Mouse (Mus musculus) hindbrain, embryonic 13.5 days (tissue): Measurements from ENCODE around the gene Adgrb2. TPM values are rescaled to one million over a fixed set of nuclear protein-coding genes. Genes with fewer than 3 reads are reported as not detected.

Source experiments
- ATAC-seq: fragments of 200-750 bp; cut with Nextera tagmentation; 2 replicates; pipeline ENCODE4 v1.8.0; 2017; ENCODE audit warnings: moderate TSS enrichment; ENCODE audit not compliant: low FRiP score
- H3K27ac ChIP-seq: fragments of 300-500 bp; sonication (generic); 2 replicates; pipeline ENCODE4 v1.5.1; 2015; ENCODE audit warnings: inconsistent platforms, mild to moderate bottlenecking, moderate library complexity
- H3K27me3 ChIP-seq: fragments of 300-500 bp; sonication (generic); 2 replicates; pipeline ENCODE4 v1.6.1; 2015; ENCODE audit warnings: mild to moderate bottlenecking, inconsistent platforms
- H3K36me3 ChIP-seq: fragments of 300-500 bp; sonication (generic); 2 replicates; pipeline ENCODE4 v1.6.1; 2015; ENCODE audit warnings: mild to moderate bottlenecking, inconsistent platforms
- H3K4me1 ChIP-seq: fragments of 300-500 bp; sonication (generic); replicated peaks from 2 replicates; pipeline ENCODE4 v1.6.1; 2015; ENCODE audit warnings: inconsistent platforms
- H3K4me2 ChIP-seq: fragments of 300-500 bp; sonication (generic); 2 replicates; pipeline ENCODE4 v1.6.1; 2015; ENCODE audit warnings: inconsistent platforms, mild to moderate bottlenecking, moderate library complexity
- H3K4me3 ChIP-seq: fragments of 300-500 bp; sonication (generic); 2 replicates; pipeline ENCODE4 v1.5.1; 2015; ENCODE audit warnings: mild to moderate bottlenecking, inconsistent platforms
- H3K9ac ChIP-seq: fragments of 300-500 bp; sonication (generic); 2 replicates; pipeline ENCODE4 v1.6.1; 2015; ENCODE audit warnings: mild to moderate bottlenecking, inconsistent platforms
- H3K9me3 ChIP-seq: fragments of 300-500 bp; sonication (generic); 2 replicates; pipeline ENCODE4 v1.6.1; 2016; ENCODE audit warnings: inconsistent platforms
- WGBS: fragments of 180-500 bp; shearing (Covaris S2); methylation state at CpG from one replicate; pipeline ENCODE4 v1.1.7; 2015; 5-methylcytosine and 5-hydroxymethylcytosine counted together
- polyA plus RNA-seq: library from polyadenylated mRNA; unstranded; fragments of >200 nt; fragmentation: Nextera tagmentation; extraction: Ambion mirVana; gene quantifications from 2 replicates; pipeline ENCODE4 v1.2.1, GENCODE M21; 2015

Gene Adgrb2
- 9.3 and 11.3 TPM in 2 replicates for polyA plus RNA-seq

DNA sequence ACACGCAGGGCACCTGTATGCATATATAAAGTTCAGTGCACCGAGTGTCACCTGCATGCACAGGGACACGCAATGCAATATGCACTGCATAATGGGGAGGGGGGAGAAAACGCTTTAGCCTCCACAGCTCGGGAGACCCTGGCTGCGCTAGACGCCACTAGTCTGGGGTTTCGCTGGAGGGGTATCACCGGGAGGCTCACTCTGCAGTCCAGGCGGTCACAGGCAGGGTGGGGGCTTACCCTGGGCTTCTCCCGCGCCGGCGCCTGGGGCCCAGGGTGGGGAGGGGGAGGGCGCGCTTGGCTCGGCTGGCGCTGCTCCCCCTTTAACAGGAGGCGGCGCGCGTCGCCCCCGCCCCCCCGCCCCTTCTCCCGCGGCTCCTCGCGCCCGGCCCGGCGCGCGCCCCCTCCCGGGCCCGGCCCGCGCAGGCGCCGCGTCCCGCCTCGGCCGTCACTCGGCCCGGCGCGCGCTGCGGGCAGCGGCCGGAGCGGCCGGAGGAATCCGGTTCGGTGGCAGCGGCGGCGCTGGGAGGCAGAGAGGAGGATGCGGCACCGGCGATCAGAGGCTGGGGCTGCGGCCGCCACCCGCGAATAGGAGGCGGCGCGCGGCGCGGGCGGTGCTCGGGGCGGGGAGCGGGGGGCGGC lies at the start of gene Adgrb2:
Gene Adgrb2 (plus strand): TSS at position 450 of the 641 bp plus-strand sequence.
- under 1% methylated on average over 31 of the region's 77 CpGs for WGBS
- Histone ChIP-seq H3K9ac (peak within 1 kb of the TSS; percentile 93), H3K36me3 (no peaks in the 10 kb centered on the region), H3K4me2 (peak within 1 kb of the TSS; percentile 86), H3K27ac (peak within 1 kb of the TSS; percentile 84), H3K27me3 (peaks cover 40% of the 10 kb centered on the region), H3K4me3 (peak within 1 kb of the TSS; percentile 83), H3K4me1 (peaks cover 73% of the 10 kb centered on the region), H3K9me3 (no peaks in the 10 kb centered on the region)
- ATAC-seq, result peak; percentile 11

DNA sequence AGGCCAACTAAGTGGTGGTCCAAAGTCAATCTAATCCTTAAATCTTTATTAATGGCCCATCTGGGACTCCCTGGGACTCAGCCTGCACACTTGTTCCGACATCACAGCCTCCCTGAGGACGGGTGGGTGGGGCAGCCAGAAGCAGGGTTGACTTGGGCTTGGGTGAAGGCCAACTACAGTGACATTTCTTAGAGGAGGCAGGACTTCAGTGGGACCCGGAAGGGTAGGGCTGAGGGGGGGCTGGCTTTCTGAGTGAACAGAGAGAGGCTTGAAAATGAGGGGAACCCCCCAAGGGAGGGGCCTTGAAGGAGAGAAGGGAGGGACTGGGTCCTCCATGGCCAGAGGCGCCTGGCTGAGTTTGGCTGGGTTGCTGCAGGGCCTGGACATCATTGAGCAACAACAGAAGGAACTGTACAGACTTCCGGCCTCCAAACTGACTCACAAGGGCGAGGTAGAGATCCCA lies 33.3 kb upstream of the Adgrb2 start:
- H3K9me3 ChIP-seq, result no peaks in the 10 kb centered on the region
- no peak overlapping the region for H3K4me2 ChIP-seq
- H3K4me1 ChIP-seq, result peaks cover 16% of the 10 kb centered on the region; the same call in 1 of the 2 replicates
- no peak overlapping the region for H3K27ac ChIP-seq
- ATAC-seq, result no peak
- H3K9ac ChIP-seq, result no peak overlapping the region
- H3K36me3 ChIP-seq, result no peaks in the 10 kb centered on the region
- H3K27me3 ChIP-seq, result peaks cover 22% of the 10 kb centered on the region
- no peak overlapping the region for H3K4me3 ChIP-seq
- WGBS, result 72% methylated on average over 6 of the region's 6 CpGs

DNA sequence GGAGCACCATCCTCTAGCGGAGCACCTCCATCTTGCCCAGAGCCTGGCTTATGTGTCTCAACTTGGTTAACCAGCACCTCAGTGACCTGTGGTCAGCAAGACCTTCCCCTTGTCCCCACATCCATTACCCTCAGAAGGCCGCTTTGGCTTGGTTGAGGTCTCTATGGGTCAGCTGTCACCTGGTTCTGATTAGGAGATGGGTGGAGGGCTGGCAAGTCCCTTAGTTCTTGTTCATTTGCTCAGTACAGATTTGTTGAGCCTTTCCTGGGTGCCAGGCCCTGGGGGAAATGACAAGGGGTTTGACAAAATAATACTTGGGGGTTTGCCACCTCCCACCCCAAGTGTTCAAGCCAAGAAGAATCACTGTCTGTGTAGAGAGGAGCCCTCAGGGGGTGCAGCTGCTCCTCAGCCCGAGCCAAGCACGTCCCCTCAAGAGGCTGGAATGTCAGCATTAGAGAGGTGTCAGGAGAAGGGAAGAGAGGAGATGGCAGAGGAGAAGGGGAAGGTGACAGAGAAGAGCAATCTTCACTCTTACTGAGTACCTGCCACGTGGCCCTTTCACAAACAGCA lies 32.3 kb upstream of the Adgrb2 start:
- Histone ChIP-seq H3K27ac (no peak overlapping the region), H3K9ac (no peak overlapping the region), H3K4me3 (no peak overlapping the region), H3K9me3 (no peaks in the 10 kb centered on the region), H3K4me1 (peaks cover 16% of the 10 kb centered on the region; the same call in 1 of the 2 replicates), H3K27me3 (peaks cover 28% of the 10 kb centered on the region), H3K36me3 (no peaks in the 10 kb centered on the region), H3K4me2 (no peak overlapping the region)
- WGBS, result 60% methylated on average over 5 of the region's 5 CpGs
- no peak for ATAC-seq

DNA sequence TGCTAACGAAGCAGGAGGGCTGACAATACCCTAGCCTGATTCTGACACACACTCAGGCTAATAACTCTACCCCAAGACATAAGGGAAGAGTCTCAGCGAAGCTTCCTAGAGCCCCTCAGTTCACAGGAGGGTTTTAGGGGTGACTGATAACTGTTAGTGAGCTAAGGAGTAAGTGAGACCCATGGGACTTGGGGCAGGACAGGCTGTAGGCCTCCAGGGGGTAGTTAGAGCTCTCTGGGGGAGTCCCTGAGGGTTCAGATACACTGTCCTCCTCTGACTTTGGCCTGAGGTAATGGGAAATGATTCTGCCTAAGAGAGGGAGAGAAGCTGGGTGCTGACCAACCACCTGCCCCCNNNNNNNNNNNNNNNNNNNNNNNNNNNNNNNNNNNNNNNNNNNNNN lies 30.1 kb upstream of the Adgrb2 start:
- 58% methylated on average over 2 of the region's 2 CpGs for WGBS

DNA sequence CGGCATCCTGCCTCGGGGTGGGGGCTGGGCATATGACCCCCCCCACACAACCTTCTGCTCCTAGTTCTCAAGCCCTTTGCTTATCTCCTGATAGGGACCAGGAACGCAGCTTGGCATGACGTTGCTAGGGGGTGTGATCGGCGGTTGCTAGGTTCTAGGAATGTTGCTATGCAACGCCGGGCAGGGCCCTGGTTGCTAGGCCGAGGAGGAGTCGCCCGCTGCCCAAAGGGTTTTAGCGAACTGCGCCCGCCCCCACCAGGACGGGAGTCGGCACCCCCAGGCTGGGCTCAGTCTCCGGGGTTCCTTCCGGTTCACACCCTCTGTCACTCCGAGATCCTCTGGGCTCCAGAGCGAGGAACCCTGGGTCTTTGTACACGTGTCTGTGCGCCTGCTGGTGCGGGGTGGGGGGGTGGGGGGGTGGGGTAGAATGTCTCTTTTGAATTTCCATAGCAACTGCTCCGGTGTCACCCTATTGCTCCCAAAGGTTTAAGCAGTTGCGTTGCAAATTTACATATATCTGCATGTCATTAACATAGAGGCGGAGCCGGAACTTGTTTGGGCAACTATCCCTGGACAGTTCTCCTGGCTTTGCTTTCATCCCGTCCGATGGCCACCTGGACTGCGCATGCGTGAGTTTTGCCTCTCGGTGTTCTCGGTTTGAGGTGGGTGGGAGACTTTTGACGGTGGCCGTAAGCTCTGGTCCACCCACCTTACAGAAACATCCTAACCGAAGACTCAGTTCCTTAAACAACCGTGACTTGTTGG lies 24.3 kb upstream of the Adgrb2 start:
- Histone ChIP-seq H3K36me3 (no peaks in the 10 kb centered on the region), H3K9me3 (no peaks in the 10 kb centered on the region), H3K4me2 (peak overlapping the region; percentile 93), H3K9ac (peak overlapping the region; percentile 69), H3K27ac (peak overlapping the region; percentile 87), H3K4me3 (peak overlapping the region; percentile 44), H3K4me1 (peaks cover 30% of the 10 kb centered on the region), H3K27me3 (peaks cover 12% of the 10 kb centered on the region; the same call in 1 of the 2 replicates)
- peak; percentile 85 for ATAC-seq
- WGBS, result 1% methylated on average over 37 of the region's 37 CpGs

More for the DNA sequence above, 30.1 kb upstream of the Adgrb2 start:
- Histone ChIP-seq H3K27me3 (peaks cover 20% of the 10 kb centered on the region), H3K9ac (no peak overlapping the region), H3K4me1 (peaks cover 17% of the 10 kb centered on the region; the same call in 1 of the 2 replicates), H3K4me2 (no peak overlapping the region), H3K27ac (no peak overlapping the region), H3K9me3 (no peaks in the 10 kb centered on the region), H3K36me3 (no peaks in the 10 kb centered on the region), H3K4me3 (no peak overlapping the region)
- ATAC-seq, result no peak

DNA sequence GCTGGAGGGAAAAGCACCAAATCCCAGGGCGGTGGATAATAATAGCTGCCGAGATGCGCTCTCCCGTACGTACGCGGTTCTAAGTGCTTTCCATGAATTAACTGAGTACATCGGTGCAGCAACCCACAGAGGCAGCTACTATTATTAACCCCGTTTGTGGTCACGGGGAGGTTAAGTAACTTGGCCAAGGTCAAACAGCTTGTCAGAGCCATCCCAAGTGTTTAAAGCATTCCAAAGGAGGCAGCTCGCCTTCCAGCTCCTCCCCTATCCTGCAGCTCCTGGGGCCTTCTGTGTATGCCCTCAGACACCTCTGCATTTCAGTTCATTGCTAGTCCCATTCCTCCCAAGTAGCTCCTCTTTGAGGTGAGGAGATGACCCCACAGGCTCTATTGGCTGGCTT lies 19.4 kb upstream of the Adgrb2 start:
- H3K9ac ChIP-seq, result no peak overlapping the region
- H3K27me3 ChIP-seq, result no peaks in the 10 kb centered on the region
- H3K9me3 ChIP-seq, result no peaks in the 10 kb centered on the region
- H3K4me2 ChIP-seq, result no peak overlapping the region
- H3K36me3 ChIP-seq, result no peaks in the 10 kb centered on the region
- peaks cover 58% of the 10 kb centered on the region for H3K4me1 ChIP-seq
- 52% methylated on average over 11 of the region's 11 CpGs for WGBS
- no peak overlapping the region for H3K4me3 ChIP-seq
- H3K27ac ChIP-seq, result peak overlapping the region; percentile 88
- no peak for ATAC-seq

DNA sequence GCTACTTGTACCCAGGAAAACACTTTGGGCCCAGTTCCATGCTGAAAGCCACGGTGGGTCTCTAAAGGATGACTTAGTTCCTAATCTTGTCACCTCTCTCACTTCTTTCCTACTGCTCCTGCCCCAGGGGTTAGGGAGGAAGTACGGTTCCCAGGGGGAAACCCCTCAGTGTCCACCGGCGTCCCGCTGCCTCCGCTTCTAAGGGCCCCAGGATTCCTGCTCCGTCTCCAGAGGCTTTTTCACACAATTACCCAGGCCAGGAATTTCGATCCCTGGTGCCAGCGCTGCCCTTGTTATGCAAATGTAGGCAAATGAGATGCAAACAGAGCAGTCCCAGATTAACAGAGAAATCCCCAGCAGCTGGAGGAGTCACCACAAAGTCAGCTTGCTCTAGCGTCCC lies 18.5 kb upstream of the Adgrb2 start:
- H3K4me2 ChIP-seq, result no peak overlapping the region
- no peaks in the 10 kb centered on the region for H3K9me3 ChIP-seq
- 6% methylated on average over 10 of the region's 10 CpGs for WGBS
- no peaks in the 10 kb centered on the region for H3K36me3 ChIP-seq
- no peak for ATAC-seq
- no peak overlapping the region for H3K4me3 ChIP-seq
- peaks cover 59% of the 10 kb centered on the region for H3K4me1 ChIP-seq
- H3K27me3 ChIP-seq, result no peaks in the 10 kb centered on the region
- peak overlapping the region; percentile 25; the same call in 1 of the 2 replicates for H3K9ac ChIP-seq
- peak overlapping the region; percentile 88 for H3K27ac ChIP-seq

DNA sequence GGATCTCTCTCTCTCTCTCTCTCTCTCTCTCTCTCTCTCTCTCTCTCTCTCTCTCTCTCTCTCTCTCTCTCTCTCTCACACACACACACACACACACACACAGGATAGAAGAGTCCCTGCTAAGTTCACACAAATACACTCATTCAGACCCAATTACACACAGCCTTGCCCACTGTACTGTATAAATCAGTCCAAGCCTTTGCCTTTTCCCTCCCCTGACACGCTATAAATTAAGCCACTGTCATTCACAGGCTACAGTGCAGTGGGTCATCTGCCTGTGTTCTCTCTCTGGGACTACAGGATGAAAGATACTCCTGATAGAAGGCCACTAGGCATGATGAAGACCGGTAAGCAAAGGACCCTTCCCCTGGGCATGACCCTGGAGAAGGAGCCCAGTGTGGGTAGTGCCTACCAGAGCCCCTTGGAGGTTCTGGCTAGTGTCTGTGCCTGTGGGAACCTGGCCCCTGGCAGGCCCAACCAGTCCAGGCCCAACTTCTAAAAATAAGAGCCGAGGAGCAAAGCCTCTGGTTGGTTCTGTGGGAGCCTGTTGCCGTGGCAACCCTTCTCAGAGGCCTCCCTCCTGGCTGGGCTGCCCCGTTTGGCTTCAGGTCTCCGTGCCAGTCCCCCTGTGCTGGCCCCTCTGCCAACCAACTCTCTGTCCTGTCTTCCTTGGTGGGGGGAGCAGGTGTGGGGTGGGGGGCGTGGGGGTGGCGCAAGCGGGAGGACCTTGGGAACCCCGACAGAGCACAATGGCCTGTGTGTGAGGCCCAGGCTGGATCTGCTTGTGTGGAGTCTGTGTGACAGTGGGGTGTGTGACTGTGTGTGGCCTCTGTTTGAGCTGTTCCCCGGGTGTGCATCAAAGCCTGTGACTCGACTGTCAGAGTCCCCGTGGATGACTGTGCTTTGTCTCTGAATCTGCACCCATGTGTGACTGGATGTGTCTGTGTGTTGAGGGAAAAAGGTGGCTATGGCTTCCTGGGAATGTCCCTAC lies 17.4 kb upstream of the Adgrb2 start:
- Histone ChIP-seq H3K27me3 (peaks cover 9% of the 10 kb centered on the region; the same call in 1 of the 2 replicates), H3K9me3 (no peaks in the 10 kb centered on the region), H3K4me3 (no peak overlapping the region), H3K27ac (peak overlapping the region; percentile 88), H3K4me2 (peak overlapping the region; percentile 34), H3K4me1 (peaks cover 69% of the 10 kb centered on the region), H3K36me3 (no peaks in the 10 kb centered on the region), H3K9ac (peak overlapping the region; percentile 43)
- WGBS, result 16% methylated on average over 13 of the region's 13 CpGs
- ATAC-seq, result peak; percentile 80

DNA sequence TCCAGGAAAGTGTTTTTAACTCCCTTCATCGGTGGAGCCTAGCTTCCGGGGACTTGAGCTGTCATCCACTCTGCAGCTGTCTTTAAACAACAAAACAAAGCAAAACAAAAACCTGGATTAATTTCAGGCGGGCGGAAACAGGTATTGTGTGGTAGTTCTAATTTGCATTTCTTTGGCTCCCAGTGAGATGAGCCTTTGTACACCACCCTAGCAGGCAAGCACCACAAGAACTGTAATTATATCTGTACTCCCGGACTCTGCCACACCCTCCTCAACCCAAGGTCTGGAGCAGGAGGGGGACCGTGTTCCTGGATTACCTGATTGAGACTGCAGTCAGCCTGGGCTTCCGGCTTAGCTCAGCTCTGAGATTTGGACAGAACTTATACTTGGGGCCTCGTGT lies 14.5 kb upstream of the Adgrb2 start:
- Histone ChIP-seq H3K4me2 (no peak overlapping the region), H3K9ac (no peak overlapping the region), H3K4me3 (no peak overlapping the region), H3K36me3 (no peaks in the 10 kb centered on the region), H3K4me1 (peaks cover 78% of the 10 kb centered on the region), H3K27ac (peak overlapping the region; percentile 53; the same call in 1 of the 2 replicates), H3K9me3 (no peaks in the 10 kb centered on the region), H3K27me3 (peaks cover 30% of the 10 kb centered on the region; the same call in 1 of the 2 replicates)
- WGBS, result 27% methylated on average over 8 of the region's 8 CpGs
- no peak for ATAC-seq

DNA sequence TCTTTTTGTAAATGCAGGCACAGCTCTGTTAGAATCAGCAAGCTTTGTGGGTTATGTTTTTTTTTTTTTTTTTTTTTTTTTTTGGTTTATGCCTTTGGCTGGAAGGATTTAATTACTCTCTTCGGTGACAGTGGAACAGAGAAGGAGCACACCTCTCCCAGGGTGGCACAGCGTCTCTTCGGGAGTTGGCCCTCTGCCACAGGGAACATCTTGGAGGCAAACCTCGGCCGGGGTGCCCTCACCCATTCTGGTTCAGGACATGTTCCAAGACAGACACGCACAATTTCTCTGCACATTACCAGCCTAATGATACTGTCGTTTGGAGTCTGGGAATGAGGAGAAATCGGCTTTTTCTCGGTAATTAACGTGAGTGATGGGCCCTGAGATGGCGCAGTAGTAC lies 13.8 kb upstream of the Adgrb2 start:
- WGBS, result 65% methylated on average over 11 of the region's 11 CpGs
- H3K4me3 ChIP-seq, result no peak overlapping the region
- H3K36me3 ChIP-seq, result no peaks in the 10 kb centered on the region
- peaks cover 36% of the 10 kb centered on the region; the same call in 1 of the 2 replicates for H3K27me3 ChIP-seq
- ATAC-seq, result no peak
- no peak overlapping the region for H3K9ac ChIP-seq
- H3K9me3 ChIP-seq, result no peaks in the 10 kb centered on the region
- no peak overlapping the region for H3K4me2 ChIP-seq
- no peak overlapping the region for H3K27ac ChIP-seq
- H3K4me1 ChIP-seq, result peaks cover 71% of the 10 kb centered on the region

DNA sequence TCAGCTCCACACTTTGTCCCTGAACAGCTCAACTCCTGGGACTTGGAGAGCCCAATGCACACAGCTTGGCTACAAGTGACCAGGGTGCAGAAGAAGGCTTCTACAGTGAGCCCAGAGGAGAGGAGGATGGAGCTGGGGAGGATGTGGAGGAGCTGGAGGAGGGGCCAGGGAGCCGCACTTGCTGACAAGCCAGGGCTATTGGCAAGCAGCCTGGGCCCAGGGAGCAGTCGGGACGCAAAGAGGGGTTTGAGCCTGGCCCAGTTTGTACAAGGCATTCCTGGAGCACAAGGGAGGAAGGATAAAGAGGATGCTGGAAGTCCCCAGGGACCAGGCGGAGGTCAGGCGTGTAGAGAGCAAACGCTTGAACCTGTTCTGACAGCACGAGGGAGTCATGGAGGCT lies 12.7 kb upstream of the Adgrb2 start:
- H3K9me3 ChIP-seq, result no peaks in the 10 kb centered on the region
- H3K4me3 ChIP-seq, result no peak overlapping the region
- H3K36me3 ChIP-seq, result no peaks in the 10 kb centered on the region
- WGBS, result 33% methylated on average over 7 of the region's 7 CpGs
- H3K27ac ChIP-seq, result no peak overlapping the region
- peaks cover 41% of the 10 kb centered on the region for H3K27me3 ChIP-seq
- H3K9ac ChIP-seq, result no peak overlapping the region
- ATAC-seq, result no peak
- peaks cover 59% of the 10 kb centered on the region for H3K4me1 ChIP-seq
- no peak overlapping the region for H3K4me2 ChIP-seq
